Mouse (Mus musculus) heart, embryonic 14.5 days (tissue): ENCODE data around the gene Tmem40. TPM values are rescaled to one million over a fixed set of nuclear protein-coding genes. Genes with fewer than 3 reads are reported as not detected.

Experiments
- ATAC-seq: fragments of 200-750 bp; cut with Nextera tagmentation; 2 replicates; pipeline ENCODE4 v1.8.0; 2017; ENCODE audit warnings: low read depth, moderate TSS enrichment; ENCODE audit not compliant: insufficient number of reproducible peaks, insufficient read depth, low FRiP score
- H3K27ac ChIP-seq, 2 experiments: fragments of 200-500 bp in 1 of 2; fragments of 300-500 bp in 1 of 2; sonication (generic) in 1 of 2; replicated peaks in 1 of 2; 2 replicates each; pipeline ENCODE4 v1.5.1; 2012 to 2014; ENCODE audit warnings: low read depth in 2 of 2, low read length in 2 of 2, control low read depth in 1 of 2, mild to moderate bottlenecking in 1 of 2, mixed read lengths in 1 of 2; ENCODE audit not compliant: control insufficient read depth in 1 of 2, insufficient read depth in 1 of 2
- H3K27me3 ChIP-seq: fragments of 300-500 bp; sonication (generic); 2 replicates; pipeline ENCODE4 v1.6.1; 2014; ENCODE audit warnings: mild to moderate bottlenecking, low read length, control low read depth; ENCODE audit not compliant: control insufficient read depth, insufficient read depth
- H3K36me3 ChIP-seq: fragments of 300-500 bp; sonication (generic); 2 replicates; pipeline ENCODE4 v1.6.1; 2014; ENCODE audit warnings: mild to moderate bottlenecking, control low read depth, low read length, mixed read lengths; ENCODE audit not compliant: control insufficient read depth, insufficient read depth
- H3K4me1 ChIP-seq, 2 experiments: fragments of 200-500 bp in 1 of 2; fragments of 300-500 bp in 1 of 2; sonication (generic) in 1 of 2; 2 replicates each; pipeline ENCODE4 v1.6.1; 2012 to 2014; ENCODE audit warnings: low read length in 2 of 2, control low read depth in 1 of 2, mixed read lengths in 1 of 2; ENCODE audit not compliant: control insufficient read depth in 2 of 2, insufficient read depth in 2 of 2
- H3K4me2 ChIP-seq: fragments of 300-500 bp; sonication (generic); 2 replicates; pipeline ENCODE4 v1.6.1; 2014; ENCODE audit warnings: mild to moderate bottlenecking, low read length
- H3K4me3 ChIP-seq, 2 experiments: fragments of 200-500 bp in 1 of 2; fragments of 300-500 bp in 1 of 2; sonication (generic) in 1 of 2; 2 replicates each; pipeline ENCODE4 v1.5.1; 2012 to 2014; ENCODE audit warnings: low read length in 2 of 2, mild to moderate bottlenecking in 2 of 2, control low read depth in 1 of 2, low read depth in 1 of 2, moderate library complexity in 1 of 2; ENCODE audit not compliant: control insufficient read depth in 1 of 2, insufficient read depth in 1 of 2
- H3K9ac ChIP-seq: fragments of 300-500 bp; sonication (generic); 2 replicates; pipeline ENCODE4 v1.6.1; 2014; ENCODE audit warnings: mild to moderate bottlenecking, low read length
- H3K9me3 ChIP-seq: fragments of 300-500 bp; sonication (generic); 2 replicates; pipeline ENCODE4 v1.6.1; 2016; ENCODE audit warnings: low read length, control low read depth; ENCODE audit not compliant: control insufficient read depth
- WGBS: fragments of 180-500 bp; shearing (Covaris S2); extraction: QIAGEN DNeasy Blood & Tissue Kit; methylation state at CpG from one replicate; pipeline ENCODE4 v1.1.7; 2014; 5-methylcytosine and 5-hydroxymethylcytosine counted together
- polyA plus RNA-seq: library from polyadenylated mRNA; unstranded; fragments of >200 nt; fragmentation: Nextera tagmentation; extraction: Ambion mirVana; gene quantifications from 2 replicates; pipeline ENCODE4 v1.2.1, GENCODE M21; 2014

Tmem40 gene
- polyA plus RNA-seq, 1 experiment from 2014 or later: 0.55 TPM

GRCm38 (mm10) chr6:115768207-115768606 is 6.0 kb upstream of the Tmem40 start:
- 60% methylated on average over 4 of the region's 4 CpGs for WGBS
- Histone ChIP-seq H3K9ac (no peak overlapping the region), H3K36me3 (no peaks in the 10 kb centered on the region), H3K9me3 (0 out of 2 replicates have a peak, but pooled peaks cover 4% of the 10 kb centered on the region), H3K27me3 (no peaks in the 10 kb centered on the region), H3K4me2 (no peak overlapping the region), H3K4me1 (peaks cover 3 to 14% of the 10 kb centered on the region in 2 experiments), H3K4me3 (no peak overlapping the region), H3K27ac (no peak overlapping the region; a peak in 2 of 4 replicates)
- ATAC-seq: no peak

GRCm38 (mm10) chr6:115767357-115767756 is 5.1 kb upstream of the Tmem40 start:
- no peaks in the 10 kb centered on the region for H3K27me3 ChIP-seq
- H3K9ac ChIP-seq: no peak overlapping the region
- H3K4me2 ChIP-seq: no peak overlapping the region
- WGBS: 56% methylated on average over 9 of the region's 9 CpGs
- no peaks in the 10 kb centered on the region for H3K36me3 ChIP-seq
- H3K4me3 ChIP-seq: no peak overlapping the region
- ATAC-seq: no peak
- H3K27ac ChIP-seq: 0 out of 4 replicates have a peak overlapping the region, but pooled peaks of 1 of the 2 experiments have one; percentile 19
- H3K4me1 ChIP-seq: peaks cover 8 to 21% of the 10 kb centered on the region in 2 experiments
- H3K9me3 ChIP-seq: 0 out of 2 replicates have a peak, but pooled peaks cover under 1% of the 10 kb centered on the region

GRCm38 (mm10) chr6:115764179-115764578 is 2.0 kb upstream of the Tmem40 start:
- 2% methylated on average over 7 of the region's 7 CpGs for WGBS
- Histone ChIP-seq H3K36me3 (no peaks in the 10 kb centered on the region), H3K27me3 (no peaks in the 10 kb centered on the region), H3K4me2 (peak overlapping the region; percentile 26), H3K9ac (peak overlapping the region; percentile 18), H3K4me3 (no peak overlapping the region), H3K9me3 (no peaks in the 10 kb centered on the region), H3K4me1 (peaks cover 17 to 37% of the 10 kb centered on the region in 2 experiments), H3K27ac (peak overlapping the region; percentile 82 to 84)
- peak; percentile 90 for ATAC-seq

- Histone ChIP-seq H3K9me3 (no peaks in the 10 kb centered on the region), H3K4me1 (peaks cover 17 to 44% of the 10 kb centered on the region in 2 experiments), H3K4me2 (no peak overlapping the region), H3K4me3 (no peak overlapping the region), H3K9ac (no peak overlapping the region), H3K36me3 (no peaks in the 10 kb centered on the region), H3K27me3 (no peaks in the 10 kb centered on the region), H3K27ac (no peak overlapping the region)
- no peak for ATAC-seq
- 32% methylated on average over 4 of the region's 4 CpGs for WGBS
Measured at GRCm38 (mm10) chr6:115760982-115761381, 1.2 kb downstream of the Tmem40 start.

DNA sequence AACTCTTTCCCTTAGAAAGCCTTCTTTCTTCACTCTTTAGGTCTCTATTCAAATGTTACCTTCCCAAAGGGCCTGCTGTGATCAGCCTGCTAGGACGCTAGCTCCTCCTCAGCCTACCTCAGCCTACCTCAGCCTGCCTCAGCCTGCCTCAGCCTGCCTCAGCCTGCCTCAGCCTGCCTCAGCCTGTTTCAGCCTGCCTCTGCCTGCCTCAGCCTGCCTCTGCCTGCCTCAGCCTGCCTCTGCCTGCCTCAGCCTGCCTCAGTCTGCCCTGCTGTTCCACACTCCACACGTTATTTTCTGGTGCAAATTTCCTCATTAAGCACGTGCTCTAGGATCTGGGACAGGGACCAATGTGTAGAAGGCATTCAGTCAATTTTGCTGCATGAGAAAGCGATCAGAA is 2.1 kb downstream of the Tmem40 start:
- no peak overlapping the region for H3K9ac ChIP-seq
- H3K4me1 ChIP-seq: peaks cover 25 to 51% of the 10 kb centered on the region in 2 experiments
- H3K4me2 ChIP-seq: no peak overlapping the region
- no peak for ATAC-seq
- H3K36me3 ChIP-seq: no peaks in the 10 kb centered on the region
- H3K27me3 ChIP-seq: no peaks in the 10 kb centered on the region
- H3K4me3 ChIP-seq: no peak overlapping the region
- H3K9me3 ChIP-seq: no peaks in the 10 kb centered on the region
- H3K27ac ChIP-seq: no peak overlapping the region
- WGBS: 91% methylated on average over 4 of the region's 4 CpGs

- no peaks in the 10 kb centered on the region for H3K27me3 ChIP-seq
- H3K9me3 ChIP-seq: no peaks in the 10 kb centered on the region
- ATAC-seq: no peak
- no peak overlapping the region for H3K9ac ChIP-seq
- H3K4me3 ChIP-seq: no peak overlapping the region
- H3K4me1 ChIP-seq: peaks cover 23 to 49% of the 10 kb centered on the region in 2 experiments
- no peaks in the 10 kb centered on the region for H3K36me3 ChIP-seq
- WGBS: 59% methylated on average over 5 of the region's 5 CpGs
- 0 out of 4 replicates have a peak overlapping the region, but pooled peaks of 1 of the 2 experiments have one; percentile 14 for H3K27ac ChIP-seq
- H3K4me2 ChIP-seq: no peak overlapping the region
Measured at GRCm38 (mm10) chr6:115759461-115759860, 2.7 kb downstream of the Tmem40 start.

DNA sequence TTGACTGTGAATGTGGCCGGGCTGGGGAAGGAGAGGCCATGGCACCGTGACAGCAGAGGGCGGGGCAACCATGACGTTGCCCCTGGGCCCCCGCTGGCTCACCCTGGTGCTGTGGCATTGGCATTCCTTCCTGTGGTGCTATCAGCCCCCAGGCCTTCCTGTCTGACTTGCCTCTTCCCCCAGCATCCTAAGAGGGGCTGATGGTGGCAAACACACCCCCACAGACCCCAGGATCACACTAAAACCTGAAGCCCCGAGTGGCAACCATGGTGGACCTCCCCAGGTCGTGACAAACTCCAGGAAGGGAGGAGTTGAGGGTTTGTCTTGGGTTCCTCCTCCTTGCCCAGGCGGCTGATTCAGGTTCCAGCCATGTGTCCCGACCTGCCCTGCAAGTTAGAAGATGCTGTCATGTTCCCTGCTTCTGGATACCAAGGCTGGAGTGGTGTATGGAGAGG is 3.2 kb downstream of the Tmem40 start:
- peaks cover 22 to 46% of the 10 kb centered on the region in 2 experiments for H3K4me1 ChIP-seq
- ATAC-seq: no peak
- 47% methylated on average over 9 of the region's 9 CpGs for WGBS
- H3K27me3 ChIP-seq: no peaks in the 10 kb centered on the region
- no peak overlapping the region for H3K9ac ChIP-seq
- H3K27ac ChIP-seq: 0 out of 4 replicates have a peak overlapping the region, but pooled peaks of 1 of the 2 experiments have one; percentile 14
- H3K4me2 ChIP-seq: no peak overlapping the region
- H3K9me3 ChIP-seq: no peaks in the 10 kb centered on the region
- H3K4me3 ChIP-seq: no peak overlapping the region
- no peaks in the 10 kb centered on the region for H3K36me3 ChIP-seq

DNA sequence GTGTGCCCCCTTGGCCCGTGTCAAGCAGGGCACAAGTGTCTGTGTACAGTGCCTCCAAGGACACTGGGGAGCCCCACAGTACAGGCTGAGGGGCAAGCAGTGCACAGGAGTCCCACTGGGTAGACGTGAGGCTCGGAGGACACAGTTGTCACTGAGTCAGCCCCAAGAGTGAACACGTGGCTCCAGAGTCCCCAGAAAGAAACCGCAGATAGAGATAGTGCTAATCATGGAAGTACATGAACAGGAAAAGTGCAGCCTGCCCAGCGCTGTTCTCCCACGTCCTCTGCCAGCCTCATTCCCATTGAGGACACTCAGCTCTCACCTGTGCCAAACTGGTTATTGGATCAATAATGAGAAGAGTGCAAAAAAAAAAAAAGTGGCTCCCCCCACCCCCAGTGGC is 6.7 kb downstream of the Tmem40 start:
- Histone ChIP-seq H3K4me3 (no peak overlapping the region), H3K36me3 (no peaks in the 10 kb centered on the region), H3K9ac (no peak overlapping the region), H3K27me3 (no peaks in the 10 kb centered on the region), H3K4me2 (no peak overlapping the region), H3K4me1 (peaks cover 10 to 16% of the 10 kb centered on the region in 2 experiments), H3K27ac (no peak overlapping the region), H3K9me3 (no peaks in the 10 kb centered on the region)
- no peak for ATAC-seq
- 29% methylated on average over 7 of the region's 7 CpGs for WGBS
